8 mouse cellular contexts compared by ENCODE assay signal in genomic region chr11:3648964-3649841, GRCm38 (mm10). TPM values are rescaled to one million over a fixed set of nuclear protein-coding genes. Genes with fewer than 3 reads are reported as not detected.
DNase-seq lines count a peak whose midpoint lies in the region; ATAC-seq and TF ChIP-seq lines count a peak whose summit lies in the region.

Gene Morc2a, plus strand, starts transcription at chr11:3649191.

- H3K4me3 ChIP-seq in C2C12 (ENCODE audit: insufficient read depth, poor library complexity, severe bottlenecking) (peak within 1 kb of the TSS; percentile 76), myocyte (peak within 1 kb of the TSS; percentile 63)
- peak within 1 kb of the TSS; percentile 72 for H3K4me3 ChIP-seq in erythroblast, embryonic 14.5 days (replicated peaks)
- H3K4me3 ChIP-seq in heart, embryonic 11.5 days (ENCODE audit: low read depth, low read length): peak within 1 kb of the TSS; percentile 96
- H3K4me3 ChIP-seq in kidney, embryonic 16.5 days (ENCODE audit: low read length): peak within 1 kb of the TSS; percentile 94
- peak within 1 kb of the TSS; percentile 100 for H3K4me3 ChIP-seq in liver, adult 2 months (ENCODE audit: insufficient read depth, low read depth, low read length)

- H3K27me3 ChIP-seq in C2C12 (ENCODE audit: control insufficient read depth, insufficient read depth, insufficient read length) (no peaks in the 10 kb centered on the region), myocyte (ENCODE audit: control insufficient read depth, insufficient read depth, insufficient read length) (no peaks in the 10 kb centered on the region)
- H3K27me3 ChIP-seq in erythroblast, embryonic 14.5 days (ENCODE audit: control insufficient read depth): no peaks in the 10 kb centered on the region
- H3K27me3 ChIP-seq in heart, embryonic 11.5 days (ENCODE audit: control insufficient read depth, insufficient read depth, low read length): no peaks in the 10 kb centered on the region
- H3K27me3 ChIP-seq in kidney, embryonic 16.5 days (ENCODE audit: insufficient read depth, low read length): no peaks in the 10 kb centered on the region
- no peaks in the 10 kb centered on the region for H3K27me3 ChIP-seq in liver, adult 2 months (ENCODE audit: control insufficient read depth, insufficient read depth, low read length)
- no peaks in the 10 kb centered on the region for H3K27me3 ChIP-seq in splenic B cell, adult 2 months (ENCODE audit: control insufficient read depth, insufficient read depth, low read length, poor library complexity, severe bottlenecking)

- H3K36me3 ChIP-seq in C2C12 (ENCODE audit: control insufficient read depth, insufficient read depth) (peaks cover 74% of the 10 kb centered on the region), myocyte (ENCODE audit: control insufficient read depth, insufficient read depth) (peaks cover 29% of the 10 kb centered on the region)
- H3K36me3 ChIP-seq in erythroblast, embryonic 14.5 days (ENCODE audit: control insufficient read depth): peaks cover 44% of the 10 kb centered on the region
- H3K36me3 ChIP-seq in heart, embryonic 11.5 days (ENCODE audit: control insufficient read depth, insufficient read depth, low read length): peaks cover 22% of the 10 kb centered on the region
- H3K36me3 ChIP-seq in kidney, embryonic 16.5 days (ENCODE audit: insufficient read depth, low read length): peaks cover 29% of the 10 kb centered on the region
- peaks cover 19% of the 10 kb centered on the region for H3K36me3 ChIP-seq in liver, adult 2 months (ENCODE audit: control insufficient read depth, insufficient read depth, low read length)
- peaks cover 3% of the 10 kb centered on the region; the same call in 1 of the 2 replicates for H3K36me3 ChIP-seq in splenic B cell, adult 2 months (ENCODE audit: control insufficient read depth, insufficient read depth, low read length, poor library complexity, severe bottlenecking)

- peaks cover 32% of the 10 kb centered on the region for H3K4me1 ChIP-seq in erythroblast, embryonic 14.5 days (ENCODE audit: control insufficient read depth)
- peaks cover 7% of the 10 kb centered on the region for H3K4me1 ChIP-seq in heart, embryonic 11.5 days (ENCODE audit: control insufficient read depth, insufficient read depth, low read length)
- peaks cover 20% of the 10 kb centered on the region for H3K4me1 ChIP-seq in kidney, embryonic 16.5 days (ENCODE audit: insufficient read depth, low read length)
- H3K4me1 ChIP-seq in liver, adult 2 months (ENCODE audit: control insufficient read depth, insufficient read depth, low read length): peaks cover 10% of the 10 kb centered on the region

- H3ac ChIP-seq in C2C12 (ENCODE audit: control insufficient read depth, insufficient read length, low read depth) (peak within 1 kb of the TSS; percentile 99), myocyte (ENCODE audit: control insufficient read depth, insufficient read length) (peak within 1 kb of the TSS; percentile 96)

- peak; percentile 100 for DNase-seq in brain, embryonic 14.5 days (ENCODE audit: low read depth)
- DNase-seq in liver, adult 2 months (ENCODE audit: extremely low read depth, low read depth, low spot score): peak; percentile 88
- peak; percentile 99 for DNase-seq in splenic B cell, adult 2 months (ENCODE audit: low read depth, low spot score)

- H3K9ac ChIP-seq in heart, embryonic 11.5 days (ENCODE audit: low read depth, low read length): peak within 1 kb of the TSS; percentile 98
- H3K9ac ChIP-seq in kidney, embryonic 16.5 days (replicated peaks; ENCODE audit: low read length): peak within 1 kb of the TSS; percentile 98
- H3K9ac ChIP-seq in liver, adult 2 months (ENCODE audit: low read depth, low read length): peak within 1 kb of the TSS; percentile 94

- H3K79me2 ChIP-seq in C2C12 (ENCODE audit: control insufficient read depth, insufficient read depth): peaks cover 97% of the 10 kb centered on the region
- H3K79me2 ChIP-seq in liver, adult 2 months (ENCODE audit: control insufficient read depth, insufficient read depth, low read length): peaks cover 13% of the 10 kb centered on the region; the same call in 1 of the 2 replicates
- peaks cover 91% of the 10 kb centered on the region for H3K79me2 ChIP-seq in myocyte (ENCODE audit: control insufficient read depth, insufficient read depth)

- peaks cover 14% of the 10 kb centered on the region for H3K9me3 ChIP-seq in erythroblast, embryonic 14.5 days (ENCODE audit: control insufficient read depth, low read length)
- H3K9me3 ChIP-seq in heart, embryonic 11.5 days (replicated peaks; ENCODE audit: control insufficient read depth, low read length): no peaks in the 10 kb centered on the region
- H3K9me3 ChIP-seq in kidney, embryonic 16.5 days (ENCODE audit: low read length): peaks cover 22% of the 10 kb centered on the region

- peak within 1 kb of the TSS; percentile 93 for H3K27ac ChIP-seq in heart, embryonic 11.5 days (ENCODE audit: low read depth, low read length)
- peak within 1 kb of the TSS; percentile 92 for H3K27ac ChIP-seq in kidney, embryonic 16.5 days (ENCODE audit: low read length)
- peak within 1 kb of the TSS; percentile 95 for H3K27ac ChIP-seq in liver, adult 2 months (replicated peaks; ENCODE audit: insufficient read depth, low read depth, low read length)

- TF ChIP-seq POLR2A in brain, embryonic 14.5 days (IDR thresholded peaks at IDR 0.05; ENCODE audit: borderline replicate concordance, extremely low read depth, insufficient read depth, insufficient read length, poor library complexity, severe bottlenecking): peak; percentile 90
- TF ChIP-seq POLR2A in liver, adult 2 months (IDR thresholded peaks at IDR 0.05; ENCODE audit: extremely low read depth, insufficient read depth, low read length): peak; percentile 73
- TF ChIP-seq POLR2A in myocyte (IDR thresholded peaks at IDR 0.05; ENCODE audit: insufficient read length, low read depth): peak; percentile 97

- TF ChIP-seq CTCF in C2C12 (IDR thresholded peaks at IDR 0.05; ENCODE audit: control insufficient read depth, insufficient read depth, insufficient read length): no peak
- no peak for TF ChIP-seq CTCF in brain, embryonic 14.5 days (IDR thresholded peaks at IDR 0.05; ENCODE audit: borderline replicate concordance, extremely low read depth, insufficient read depth, insufficient read length)
- 0 out of 2 replicates have a peak, but pooled peaks have one; percentile 4 for TF ChIP-seq CTCF in liver, adult 2 months (IDR thresholded peaks at IDR 0.05; ENCODE audit: low read depth, low read length)

- ATAC-seq in heart, embryonic 11.5 days (replicated peaks; ENCODE audit: insufficient number of reproducible peaks, low FRiP score, low TSS enrichment): peak; percentile 97
- ATAC-seq in kidney, embryonic 16.5 days (ENCODE audit: low FRiP score, low TSS enrichment): peak; percentile 98

- 1% methylated on average over 79 of the region's 81 CpGs for WGBS in heart, embryonic 11.5 days (ENCODE audit: insufficient replicate concordance)
- 2% methylated on average over 70 of the region's 81 CpGs for WGBS in kidney, embryonic 16.5 days
- 1% methylated on average over 81 of the region's 81 CpGs for WGBS in liver, adult 2 months

- H3K4me2 ChIP-seq in heart, embryonic 11.5 days: peak within 1 kb of the TSS; percentile 91
- peak within 1 kb of the TSS; percentile 93 for H3K4me2 ChIP-seq in kidney, embryonic 16.5 days (replicated peaks; ENCODE audit: low read depth, low read length)
- peak within 1 kb of the TSS; percentile 94 for H3K4me2 ChIP-seq in myocyte (ENCODE audit: low read depth)

- peaks cover 86% of the 10 kb centered on the region for H3K79me3 ChIP-seq in C2C12 (ENCODE audit: low read depth)

TF ChIP-seq in C2C12, 6 proteins besides CTCF, POLR2A, EP300 and RAD21:
- peak; percentile 99 for TF ChIP-seq USF1 (IDR thresholded peaks at IDR 0.05; ENCODE audit: low read depth)
- no peak for TF ChIP-seq MYOG (IDR thresholded peaks at IDR 0.05; ENCODE audit: control insufficient read depth, extremely low read depth, insufficient read length)
- TF ChIP-seq MAX (IDR thresholded peaks at IDR 0.05): peak; percentile 84
- TF ChIP-seq MYOD1 (IDR thresholded peaks at IDR 0.05; ENCODE audit: control insufficient read depth, insufficient read length, low read depth): no peak
- no peak for TF ChIP-seq CEBPB (IDR thresholded peaks at IDR 0.05; ENCODE audit: low read depth)
- TF ChIP-seq FOSL1 (IDR thresholded peaks at IDR 0.05; ENCODE audit: insufficient read depth, low read length, poor library complexity, severe bottlenecking): no peak
TF ChIP-seq in C2C12: peak in this region for 2.

TF ChIP-seq in myocyte, 11 proteins besides CTCF, POLR2A, EP300 and RAD21:
- peak; percentile 99 for TF ChIP-seq USF1 (IDR thresholded peaks at IDR 0.05; ENCODE audit: low read depth)
- TF ChIP-seq REST (IDR thresholded peaks at IDR 0.05; ENCODE audit: insufficient read depth, insufficient read length): no peak
- TF ChIP-seq E2F4 (IDR thresholded peaks at IDR 0.05; ENCODE audit: insufficient read depth): peak; percentile 29
- TF ChIP-seq TCF3 (IDR thresholded peaks at IDR 0.05; ENCODE audit: insufficient read length, low read depth): no peak
- TF ChIP-seq POLR2AphosphoS2 (IDR thresholded peaks at IDR 0.05; ENCODE audit: insufficient read length, low read depth): peak; percentile 97
- peak; percentile 59 for TF ChIP-seq SRF (IDR thresholded peaks at IDR 0.05; ENCODE audit: control insufficient read depth, insufficient read length, low read depth)
- peak in 2 of 3 experiments; percentile 2 to 36 for TF ChIP-seq MYOG (IDR thresholded peaks at IDR 0.05; ENCODE audit: control insufficient read depth in 1 of 3, insufficient read depth in 1 of 3, insufficient read length in 2 of 3, low read depth in 2 of 3)

RNA-seq across cellular contexts. Expression of gene Morc2a, which starts in this region (rescaled TPM):
- polyA plus RNA-seq in C2C12 (2012; fragmentation: generic; extraction: Trizol): 21.7 TPM
- polyA plus RNA-seq in brain, embryonic 14.5 days (2012; rRNA removed): 35.0 and 49.1 TPM in 2 replicates
- 0.22 TPM in 2 replicates for polyA plus RNA-seq in erythroblast, embryonic 14.5 days (2012)
- polyA plus RNA-seq in heart, embryonic 11.5 days (2014; fragmentation: Nextera tagmentation; extraction: Ambion mirVana): 19.6 and 22.2 TPM in 2 replicates
- 27.5 and 31.2 TPM in 2 replicates for polyA plus RNA-seq in kidney, embryonic 16.5 days (2015; fragmentation: Nextera tagmentation; extraction: Ambion mirVana)
- total RNA-seq in liver, adult 2 months (2014; rRNA removed): 8.2 and 9.9 TPM in 2 replicates
- 3.3 and 5.0 TPM in 2 replicates for polyA plus RNA-seq in liver, adult 2 months (2012; rRNA removed)
- 28.2 TPM for polyA plus RNA-seq in myocyte (2012; fragmentation: generic; extraction: Trizol)

Comparison
In these comparisons a context has a peak if more than half of its experiments do, and no peak if none do; other contexts are left out.
1. Peak in every context shown above with its lines: DNase-seq, ATAC-seq, H3K4me3 ChIP-seq and H3K27ac ChIP-seq.